Mouse (Mus musculus) monocyte, adult 2 months (primary cell): ENCODE data around the gene Rabggtb.

ENCODE experiments used
- DNase-seq, 2 experiments: peaks; one replicate each; pipeline ENCODE4 v3.0.0; 2022; ENCODE audit warnings: low spot score in 2 of 2, low read depth in 1 of 2

Gene Rabggtb

DNA sequence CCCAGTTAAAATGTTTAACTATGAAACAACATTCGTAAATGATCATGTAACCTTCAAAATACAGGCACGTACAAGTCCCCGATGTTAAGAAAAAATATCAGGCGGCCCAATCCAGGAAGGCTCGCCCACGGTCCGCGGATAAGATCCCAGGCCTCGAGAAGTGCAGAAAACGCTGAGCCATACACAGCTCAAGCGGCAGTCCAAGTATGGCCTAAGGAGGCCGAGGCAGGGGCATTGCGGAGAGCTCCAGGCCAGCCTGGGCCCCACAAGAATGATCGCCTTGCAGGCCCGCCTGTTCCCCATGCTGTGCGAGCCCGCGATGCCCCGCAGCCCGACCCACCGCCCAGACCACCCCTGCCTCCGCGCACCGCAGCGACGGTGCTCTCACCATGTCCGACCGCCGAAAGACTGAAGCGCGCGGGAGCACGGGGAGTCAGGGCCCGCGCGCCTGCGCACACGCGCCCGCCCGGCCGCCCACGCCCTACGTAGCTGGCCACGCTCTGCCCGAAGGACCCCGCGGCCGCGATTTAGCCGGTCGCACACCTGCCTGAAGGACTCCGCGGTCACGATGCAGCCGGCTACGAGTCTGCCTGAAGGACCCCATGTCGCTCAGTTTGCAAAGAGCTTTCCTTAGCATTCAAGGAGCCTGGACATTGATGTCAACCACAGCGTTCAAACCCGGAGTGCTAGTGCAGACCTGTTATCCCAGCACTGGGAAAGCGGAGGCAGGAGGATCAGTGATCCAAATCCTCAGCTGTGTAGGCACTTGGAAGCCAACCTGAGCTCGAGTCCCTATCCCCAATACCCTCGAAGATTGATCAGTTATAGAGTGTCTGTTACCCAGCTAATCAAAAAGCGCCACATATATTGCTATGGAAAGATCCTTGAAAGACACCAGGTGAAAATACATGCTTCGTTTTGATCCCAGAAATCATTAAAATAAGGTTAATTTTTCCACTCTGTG, at the start of gene Rabggtb:
TSS of gene Rabggtb (minus strand) at position 464 of the 964 bp plus-strand sequence.
- DNase-seq: peak; percentile 71 to 87

DNA sequence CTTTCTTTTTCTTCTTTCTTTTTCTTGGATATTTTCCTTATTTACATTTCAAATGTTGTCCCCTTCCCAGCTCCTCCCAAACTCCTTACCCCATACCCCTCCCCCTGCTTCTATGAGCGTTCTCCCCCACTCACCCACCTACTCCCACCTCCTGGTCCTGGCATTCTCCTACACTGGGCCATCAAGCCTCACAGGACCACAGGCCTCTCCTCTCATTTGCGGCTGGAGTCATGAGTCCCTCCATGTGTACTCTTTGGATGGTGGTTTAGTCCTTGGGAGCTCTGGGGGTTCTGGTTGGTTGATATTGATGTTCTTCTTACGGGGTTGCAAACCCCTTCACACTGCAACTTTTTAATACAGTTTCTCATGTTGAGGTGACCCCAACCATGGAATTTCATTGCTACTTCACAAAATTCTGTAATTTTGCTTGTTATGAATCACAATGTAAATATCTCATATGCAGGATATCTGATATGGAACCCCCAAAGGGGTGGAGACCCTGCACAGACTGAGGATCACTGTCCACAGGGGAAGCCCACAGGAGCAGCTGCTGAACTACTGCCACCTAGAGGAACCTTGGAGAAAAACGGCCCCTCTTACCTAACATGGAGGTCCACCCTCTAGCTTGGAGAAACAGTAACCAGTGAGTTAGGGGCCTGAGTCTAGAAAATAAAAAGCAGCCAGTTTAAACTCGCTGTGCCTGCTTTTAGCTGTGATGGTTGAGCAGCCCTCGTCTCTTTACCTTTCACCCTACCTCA, 49.0 kb upstream of the Rabggtb start:
- DNase-seq: no peak

DNA sequence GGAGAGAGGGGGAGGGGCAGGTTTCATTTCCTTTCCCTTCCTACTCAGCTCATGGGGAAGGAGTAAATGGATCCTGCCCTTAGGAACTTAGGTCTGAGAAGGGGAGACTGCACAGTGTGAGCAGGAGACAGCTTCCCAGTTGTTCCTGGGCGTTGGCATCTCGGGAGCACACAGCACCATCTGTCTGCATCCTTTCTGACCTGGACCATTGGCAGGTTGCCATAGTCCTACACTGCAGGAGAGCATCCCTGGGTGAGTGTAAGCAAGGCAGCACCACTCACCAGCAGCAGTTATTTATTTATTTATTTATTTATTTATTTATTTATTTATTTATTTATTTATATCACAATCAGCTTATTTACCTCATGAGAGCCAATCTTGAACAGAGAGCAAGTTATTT, 48.1 kb upstream of the Rabggtb start:
- DNase-seq: no peak

DNA sequence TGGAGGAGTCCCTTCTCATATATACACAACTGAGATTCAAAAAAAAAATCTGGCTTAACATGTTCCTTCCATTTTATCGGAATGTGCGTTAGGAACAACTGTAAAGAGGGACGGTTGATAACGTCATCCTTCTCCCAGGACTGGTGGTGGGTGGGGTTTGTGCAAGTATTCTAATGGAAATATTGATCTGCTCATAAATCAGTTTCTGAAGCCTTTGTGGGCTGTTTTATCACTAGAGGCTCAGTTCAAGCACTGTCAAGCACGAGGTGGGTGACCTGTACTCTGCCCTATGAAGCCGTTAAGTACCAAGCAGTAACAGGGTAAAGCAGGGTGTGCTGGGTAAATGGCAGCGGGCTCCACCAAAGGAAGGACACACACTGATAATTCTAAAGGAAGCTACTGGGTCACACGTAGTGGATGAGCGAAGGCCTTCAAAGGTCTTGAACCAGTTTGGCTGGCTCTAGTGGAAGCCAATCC, 47.0 kb upstream of the Rabggtb start:
- no peak for DNase-seq

DNA sequence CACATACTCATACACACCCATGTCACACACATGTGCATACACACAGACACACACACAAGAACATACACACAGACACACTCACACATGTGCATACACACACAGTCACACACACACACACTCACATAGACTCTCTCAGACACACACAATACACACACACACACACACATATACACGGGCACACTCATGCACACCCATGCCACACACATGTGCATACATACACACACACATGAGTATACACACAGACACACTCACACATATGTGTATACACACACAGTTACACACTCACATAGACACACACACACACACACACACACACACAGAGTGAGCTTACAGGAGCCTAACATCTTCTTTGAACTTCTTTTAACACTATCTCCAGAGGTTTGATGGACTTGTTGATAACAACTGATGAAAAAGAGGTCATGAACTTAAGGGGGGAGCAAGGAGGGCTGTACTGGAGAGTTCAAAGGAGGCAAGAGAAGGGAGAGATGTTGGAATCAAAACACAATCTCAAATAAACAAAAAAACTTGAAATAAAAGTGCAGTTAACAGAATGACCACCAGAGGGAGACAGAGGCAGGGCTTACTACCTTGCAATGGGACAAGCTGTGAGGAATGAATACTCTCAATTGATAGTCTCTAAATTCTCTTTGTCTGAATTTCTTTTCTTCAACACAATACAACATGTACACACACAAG, 46.4 kb upstream of the Rabggtb start:
- DNase-seq: no peak

DNA sequence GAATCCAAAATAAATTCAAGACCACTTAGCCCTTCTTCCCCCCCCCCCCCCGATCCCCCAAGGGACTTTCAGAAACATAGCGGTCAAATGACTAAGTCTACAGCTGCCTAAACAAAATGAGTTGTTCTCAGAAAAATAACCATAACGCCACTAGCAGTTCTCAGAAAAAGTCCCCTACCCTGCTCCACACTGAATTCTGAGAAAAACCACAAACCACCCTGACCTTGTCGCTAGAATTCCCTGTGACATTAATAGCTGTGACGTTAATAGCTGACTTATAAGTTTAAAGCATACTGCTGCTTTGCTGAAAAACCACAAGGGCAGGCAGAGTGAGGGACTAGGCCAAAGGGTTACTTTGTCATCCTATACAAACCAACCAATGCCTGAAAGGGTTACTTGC, 45.1 kb upstream of the Rabggtb start:
- no peak for DNase-seq

DNA sequence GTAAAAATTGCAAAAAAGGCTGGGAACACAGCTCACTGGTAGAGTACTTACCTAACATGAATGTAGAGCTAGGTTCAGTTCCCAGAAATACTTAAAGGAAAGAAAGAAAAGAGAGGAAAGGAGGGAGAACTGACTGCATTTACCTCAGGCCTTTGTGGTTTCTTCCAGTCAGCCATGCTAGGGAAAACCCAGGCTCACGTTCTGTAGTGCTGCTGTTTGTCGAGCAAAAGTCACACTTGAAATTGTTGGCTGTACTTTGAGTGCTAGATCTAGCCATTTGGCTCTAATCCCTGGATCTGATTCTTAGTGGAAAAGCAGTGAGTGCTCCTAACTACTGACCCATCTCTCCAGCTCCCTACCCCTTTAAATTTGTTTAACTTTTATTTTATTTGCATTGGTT, 35.4 kb upstream of the Rabggtb start:
- DNase-seq: no peak

DNA sequence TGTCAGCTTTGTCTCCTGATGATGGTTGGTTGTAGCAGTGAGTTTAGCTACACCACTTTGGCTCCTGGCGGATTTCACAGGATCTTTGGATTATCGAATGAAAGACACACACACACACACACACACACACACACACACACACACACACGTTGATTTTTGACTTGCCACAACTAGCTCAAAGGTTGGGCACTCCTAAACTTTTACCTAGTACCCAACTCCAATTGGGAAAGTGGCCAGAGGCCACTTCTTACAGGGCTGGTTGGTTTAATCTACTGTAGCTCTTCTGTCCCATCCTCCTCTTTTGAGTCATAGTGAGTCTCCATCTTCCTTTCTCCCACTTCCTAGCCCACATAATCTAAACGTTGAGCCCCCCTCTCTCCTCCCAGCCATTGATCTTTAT, 34.5 kb upstream of the Rabggtb start:
- DNase-seq: no peak

DNA sequence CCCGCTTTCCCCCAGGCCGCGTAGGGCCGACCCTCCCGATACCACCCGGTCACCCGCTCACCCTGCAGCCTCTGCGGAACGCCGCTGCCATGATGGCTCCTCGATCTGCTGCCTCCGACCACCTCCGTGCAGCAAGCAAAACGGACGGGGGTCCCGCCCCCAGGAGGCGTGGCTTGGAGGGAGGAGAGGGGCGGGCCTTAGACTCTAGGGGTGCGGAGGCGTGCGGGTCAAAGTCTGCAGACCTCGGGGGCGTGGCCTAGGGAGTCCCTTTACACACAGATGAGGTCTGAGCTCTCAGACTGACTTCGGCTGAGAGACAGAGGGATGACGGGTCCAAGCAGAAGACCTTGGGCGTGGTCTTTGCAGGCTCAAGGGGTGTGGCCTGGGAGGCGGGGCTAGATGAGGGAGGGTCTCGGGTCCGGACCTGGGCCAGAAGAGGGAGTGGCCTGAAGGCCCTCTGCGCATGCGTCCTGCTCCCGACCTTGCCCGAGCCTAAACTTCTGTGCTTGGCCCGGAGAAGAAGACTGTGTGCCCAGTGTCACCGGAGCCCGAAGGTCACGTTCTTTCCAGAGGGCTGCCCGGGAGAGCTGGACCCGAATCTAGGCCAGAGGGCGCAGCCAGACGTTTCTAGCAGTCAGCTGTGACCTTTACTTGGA, 31.7 kb upstream of the Rabggtb start, which contains the start of gene Acadm:
TSS of gene Acadm (minus strand) at position 298 of the 656 bp plus-strand sequence.
- DNase-seq: peak; percentile 90 to 93

DNA sequence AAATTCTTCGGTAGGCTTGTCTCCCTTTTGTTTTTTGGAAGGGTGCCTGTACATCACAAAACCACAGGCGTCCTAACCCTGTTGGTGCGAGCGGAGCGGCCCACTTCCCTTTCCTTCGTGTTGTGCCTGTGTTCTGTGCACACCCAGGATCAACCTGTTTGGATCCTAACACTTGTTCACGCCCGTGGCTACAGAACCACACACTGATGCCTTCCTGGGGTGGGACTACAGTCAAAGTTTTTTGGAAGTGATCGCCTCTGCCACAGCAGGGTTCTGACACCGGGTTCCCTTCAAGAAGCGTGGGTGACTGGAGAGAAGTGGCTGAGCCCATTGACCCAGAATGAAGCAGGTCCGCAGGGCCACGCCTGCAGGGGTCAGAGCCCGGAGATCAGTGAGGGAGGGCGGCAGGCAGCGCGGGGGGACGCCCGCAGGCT, 31.1 kb upstream of the Rabggtb start:
- DNase-seq: peak; percentile 5 to 59

DNA sequence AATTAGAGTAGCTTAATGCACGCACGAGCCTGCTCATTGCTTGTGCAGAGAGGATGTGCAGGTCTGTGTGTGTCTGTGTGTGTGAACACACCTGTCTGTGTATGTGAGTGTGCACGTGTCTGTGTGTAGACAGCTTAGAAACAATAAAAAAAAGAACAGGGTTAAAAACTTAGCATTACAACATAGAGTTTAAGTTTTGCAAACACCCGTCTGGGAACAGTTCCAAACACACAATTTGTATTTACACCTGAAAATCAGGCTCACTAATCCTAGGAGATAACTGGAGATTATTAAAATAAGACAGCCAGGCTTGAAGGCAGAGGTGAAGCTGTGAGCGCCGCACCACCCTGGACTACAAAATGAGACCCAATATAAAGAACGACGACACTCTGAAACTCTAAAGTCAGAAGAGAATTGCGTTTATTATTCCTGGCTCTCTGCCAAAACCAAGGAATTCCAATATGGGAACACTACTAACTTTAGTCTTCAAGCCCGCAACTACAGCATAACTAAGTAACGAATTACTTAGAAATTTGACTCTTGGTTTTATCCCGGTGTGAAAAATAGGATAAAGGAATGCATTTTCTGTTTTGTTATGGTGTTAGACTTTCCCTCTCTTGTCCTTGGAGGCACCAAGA, 30.3 kb upstream of the Rabggtb start:
- DNase-seq: no peak

DNA sequence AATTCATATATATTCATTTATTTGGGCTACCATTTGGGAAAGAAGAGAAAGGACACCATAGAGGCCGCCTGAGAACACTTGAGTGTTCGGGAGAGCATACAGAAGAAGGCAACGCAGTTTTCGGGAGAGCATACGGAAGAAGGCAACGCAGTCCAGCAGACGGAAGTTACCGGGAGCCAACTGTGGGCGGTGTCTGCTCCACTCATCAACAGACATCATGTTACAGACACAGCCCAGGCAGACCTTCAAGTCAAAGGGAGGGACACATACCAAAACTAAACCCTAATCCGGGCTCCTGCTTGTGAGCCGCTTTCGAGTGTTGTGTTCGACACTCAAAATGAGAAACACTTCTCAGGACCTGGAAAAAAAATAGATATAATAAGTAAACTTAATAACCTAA, 28.8 kb upstream of the Rabggtb start:
- DNase-seq: no peak

DNA sequence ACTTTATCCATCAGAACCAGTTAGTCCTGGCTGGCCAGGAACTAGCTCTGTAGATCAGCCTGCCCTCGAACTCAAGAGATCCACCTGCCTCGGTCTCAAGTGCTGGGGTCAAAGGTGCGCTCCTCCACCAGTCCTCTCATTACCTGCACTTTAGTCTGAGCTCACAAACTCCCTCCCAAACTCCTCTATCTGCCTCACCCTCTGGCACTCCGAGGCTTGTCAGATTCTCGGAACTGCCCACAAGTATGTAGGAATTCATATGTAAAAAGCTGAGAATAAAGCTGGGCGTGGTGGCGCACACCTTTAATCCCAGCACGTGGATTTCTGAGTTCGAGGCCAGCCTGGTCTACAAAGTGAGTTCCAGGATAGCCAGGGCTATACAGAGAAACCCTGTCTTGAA, 27.7 kb upstream of the Rabggtb start:
- no peak for DNase-seq

DNA sequence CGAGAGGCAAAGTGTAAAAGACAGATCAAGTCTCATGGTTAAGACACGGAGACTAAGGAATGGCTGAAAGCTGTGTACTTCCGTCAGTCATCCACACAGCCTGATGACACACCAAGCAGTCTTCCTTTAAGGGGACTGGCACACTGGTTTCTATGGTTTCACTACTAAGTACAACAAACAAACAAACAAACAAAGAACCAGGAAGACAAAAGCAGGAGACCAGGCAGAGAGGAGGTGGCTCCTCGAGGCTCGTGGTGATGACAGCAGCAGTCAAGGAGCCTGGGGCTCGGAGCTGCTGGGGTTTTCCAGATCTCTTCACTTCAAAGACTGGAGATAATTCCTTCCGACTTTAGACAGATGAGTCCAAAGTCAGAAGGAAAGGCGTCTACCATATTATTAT, 27.2 kb upstream of the Rabggtb start:
- DNase-seq: no peak

DNA sequence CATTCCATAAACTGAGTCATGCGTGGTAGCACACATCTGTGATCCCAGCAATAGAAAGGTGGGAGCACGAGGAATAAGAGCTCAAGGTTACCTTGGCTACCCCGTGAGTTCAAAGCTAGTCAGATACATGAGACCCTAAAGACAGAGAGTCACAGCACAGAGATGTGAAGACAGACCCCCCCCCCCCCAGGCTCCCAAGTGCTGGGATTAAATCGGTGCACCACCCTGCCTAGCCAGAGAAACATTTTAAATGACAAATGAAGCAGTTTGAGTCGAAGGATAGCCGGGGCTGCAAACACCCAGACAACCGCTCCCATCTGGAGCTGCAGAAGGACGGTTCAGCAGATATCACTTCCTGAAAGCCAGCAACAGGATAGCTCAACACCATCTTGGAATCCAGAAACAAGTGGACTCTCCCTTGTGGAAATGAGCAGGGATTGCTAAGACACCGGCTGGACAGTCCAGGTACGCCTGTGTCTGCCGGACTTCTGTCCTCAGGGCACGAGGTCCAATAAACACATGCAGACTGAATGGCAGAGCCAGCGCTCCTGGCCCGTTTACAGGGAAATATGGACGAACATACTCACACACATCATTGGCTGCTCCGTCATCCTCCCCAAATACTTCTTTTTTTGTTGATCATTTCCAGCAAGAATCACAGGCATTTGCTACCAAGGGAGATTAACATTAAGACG, 24.5 kb upstream of the Rabggtb start:
- no peak for DNase-seq

DNA sequence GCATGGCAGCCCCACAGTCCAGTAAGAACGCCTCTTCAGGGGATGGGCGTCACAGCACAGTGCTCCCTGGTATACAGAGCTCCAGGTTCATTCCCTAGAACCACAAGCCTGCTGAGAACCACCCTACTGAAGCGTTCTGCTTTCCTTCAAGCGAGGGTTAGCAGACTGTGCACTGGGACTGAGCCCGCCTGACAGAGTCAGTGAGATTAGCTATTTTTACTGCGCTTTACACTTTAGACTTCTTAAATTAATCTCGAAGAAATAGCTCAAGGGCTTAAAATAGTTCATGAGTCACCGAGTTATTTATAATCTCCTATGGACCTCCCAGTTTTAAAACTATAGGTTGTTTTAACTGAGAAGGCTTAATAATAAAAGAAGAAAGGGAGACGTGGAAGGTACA, 23.1 kb upstream of the Rabggtb start:
- DNase-seq: no peak

DNA sequence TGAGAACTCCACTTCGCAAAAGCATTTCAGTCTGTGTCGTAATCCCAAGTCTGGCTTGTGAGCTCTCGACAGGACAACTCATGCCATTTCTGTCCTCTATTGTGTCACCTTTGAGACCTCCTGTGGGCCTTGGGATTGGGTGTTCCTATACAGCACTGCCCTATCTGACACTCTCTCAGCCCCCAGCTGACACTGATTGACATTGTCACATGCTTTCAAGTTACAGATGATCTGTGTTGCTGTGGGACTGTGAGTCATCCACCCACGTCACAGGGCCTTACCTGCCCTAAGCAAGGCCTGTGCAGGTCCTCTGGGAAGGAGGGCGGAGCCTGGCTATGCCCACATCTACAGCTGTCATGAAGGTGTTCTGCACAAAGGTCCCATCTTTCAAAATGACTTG, 19.7 kb upstream of the Rabggtb start:
- no peak for DNase-seq

DNA sequence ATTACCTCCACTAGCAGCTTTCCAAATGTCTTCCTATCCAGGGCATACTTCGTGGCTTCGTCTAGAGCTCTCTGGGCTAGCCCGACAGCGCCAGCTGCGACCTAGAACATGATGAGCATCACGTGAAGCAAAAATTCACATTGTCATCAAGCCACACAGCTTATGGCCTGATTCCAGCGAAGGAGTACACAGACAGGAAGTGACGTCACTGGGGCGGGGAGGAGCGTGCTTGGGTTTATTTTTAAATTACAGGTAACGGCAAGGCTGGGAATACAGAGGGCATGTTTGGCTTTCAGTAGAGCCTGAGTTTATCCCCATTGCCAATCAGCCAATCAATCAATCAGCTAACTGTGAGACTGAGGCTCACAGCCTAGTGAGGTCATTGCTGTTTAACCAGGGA, 16.7 kb upstream of the Rabggtb start:
- no peak for DNase-seq

DNA sequence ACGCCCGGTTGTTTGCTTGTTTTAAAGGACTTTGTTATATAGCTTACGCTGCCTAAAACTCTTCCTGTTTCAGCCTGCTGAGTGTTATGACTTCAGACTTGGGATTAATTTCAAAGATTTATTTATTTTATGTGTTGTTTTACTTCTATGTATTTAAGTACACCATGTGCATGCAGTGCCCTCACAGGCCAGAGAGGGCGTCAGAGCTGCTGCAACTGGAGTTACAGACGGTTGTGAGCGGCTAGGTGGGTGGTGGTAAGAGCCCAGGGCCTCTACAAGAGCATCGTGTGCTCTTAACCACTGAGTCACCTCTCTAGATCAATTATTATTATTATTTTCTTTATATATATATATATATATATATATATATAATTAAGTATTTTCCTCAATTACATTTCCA, 13.5 kb upstream of the Rabggtb start:
- no peak for DNase-seq
